Mouse (Mus musculus): ENCODE results near the gene Rasl10b.

DNA sequence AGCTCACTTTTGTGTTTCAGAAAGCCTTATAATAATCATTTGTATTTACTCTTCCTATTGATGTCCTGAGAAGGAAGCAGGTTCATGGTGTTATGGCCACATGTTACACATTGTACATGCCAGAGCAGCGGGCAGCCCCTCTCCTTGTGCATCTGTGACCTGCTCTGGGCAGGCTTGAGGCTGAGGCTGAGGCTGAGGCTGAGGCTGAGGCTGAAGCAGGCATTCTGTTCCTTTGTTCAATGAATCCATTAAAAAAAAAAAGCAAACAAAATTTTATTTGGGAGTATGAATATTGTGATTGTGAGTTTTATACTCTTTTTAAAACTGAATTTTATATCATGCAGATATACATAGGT lies 25.4 kb upstream of the Rasl10b start:
- TF ChIP-seq POLR2A (IDR thresholded peaks at IDR 0.05; ENCODE audit: low read depth, low read length): no peak
- no peak for TF ChIP-seq CTCF (IDR thresholded peaks at IDR 0.05; ENCODE audit: extremely low read depth, insufficient read depth, insufficient read length, insufficient replicate concordance)

Data from spleen, adult 2 months (tissue).